Mouse (Mus musculus) heart, postnatal 4 days (tissue): ENCODE measurements around the gene Rbm28. TPM values are rescaled to one million over a fixed set of nuclear protein-coding genes. Genes with fewer than 3 reads are reported as not detected.
A peak's percentile ranks its signal among the peaks of the same experiment; 100 is the strongest.

ENCODE experiments used
- DNase-seq: peaks from one replicate; pipeline ENCODE4 v3.0.0; 2021
- total RNA-seq, 2 experiments: library from RNA; stranded (reverse); gene quantifications; 2 replicates each; pipeline ENCODE4 v1.2.3; 2021

Rbm28 gene
- total RNA-seq: 10 to 100 TPM; 30.3 to 32.5 TPM

- DNase-seq: peak; percentile 91
Measured at GRCm38 (mm10) chr6:29164314-29165244, at the start of gene Rbm28. Rbm28 (minus strand) TSS chr6:29165006.

- DNase-seq: peak; percentile 58
Measured at GRCm38 (mm10) chr6:29214245-29214644, 49.4 kb upstream of the Rbm28 start.

GRCm38 (mm10) chr6:29213436-29213835, 48.6 kb upstream of the Rbm28 start:
- DNase-seq: no peak

- peak; percentile 85 for DNase-seq
Measured at GRCm38 (mm10) chr6:29211806-29212492, 47.1 kb upstream of the Rbm28 start.

- DNase-seq: no peak
Measured at GRCm38 (mm10) chr6:29211146-29211545, 46.3 kb upstream of the Rbm28 start.

GRCm38 (mm10) chr6:29210231-29210936, 45.6 kb upstream of the Rbm28 start:
- DNase-seq: no peak

GRCm38 (mm10) chr6:29208178-29208577, 43.4 kb upstream of the Rbm28 start:
- DNase-seq: no peak

- DNase-seq: no peak
Measured at GRCm38 (mm10) chr6:29207017-29207416, 42.2 kb upstream of the Rbm28 start.

GRCm38 (mm10) chr6:29206006-29206405, 41.2 kb upstream of the Rbm28 start:
- DNase-seq: no peak

GRCm38 (mm10) chr6:29204932-29205614, 40.3 kb upstream of the Rbm28 start:
- DNase-seq: peak; percentile 82

GRCm38 (mm10) chr6:29203861-29204585, 39.2 kb upstream of the Rbm28 start:
- DNase-seq: no peak

- no peak for DNase-seq
Measured at GRCm38 (mm10) chr6:29203096-29203495, 38.3 kb upstream of the Rbm28 start.

- DNase-seq: no peak
Measured at GRCm38 (mm10) chr6:29201988-29202387, 37.2 kb upstream of the Rbm28 start.

GRCm38 (mm10) chr6:29201341-29201740, 36.5 kb upstream of the Rbm28 start:
- DNase-seq: no peak

GRCm38 (mm10) chr6:29200496-29200895, 35.7 kb upstream of the Rbm28 start:
- DNase-seq: no peak

GRCm38 (mm10) chr6:29199223-29199855, 34.5 kb upstream of the Rbm28 start:
- no peak for DNase-seq

- peak; percentile 96 for DNase-seq
Measured at GRCm38 (mm10) chr6:29198309-29199222, 33.8 kb upstream of the Rbm28 start.

- DNase-seq: peak; percentile 36
Measured at GRCm38 (mm10) chr6:29195846-29196698, 31.3 kb upstream of the Rbm28 start.

- peak; percentile 3 for DNase-seq
Measured at GRCm38 (mm10) chr6:29195146-29195545, 30.3 kb upstream of the Rbm28 start.
